Mouse (Mus musculus) fibroblast of lung, adult 2 months (primary cell): ENCODE data around the gene Lfng.

Source experiments
- DNase-seq: peaks from one replicate; pipeline ENCODE4 v3.0.0-alpha.2; 2011; ENCODE audit warnings: low read depth

Lfng gene

DNA sequence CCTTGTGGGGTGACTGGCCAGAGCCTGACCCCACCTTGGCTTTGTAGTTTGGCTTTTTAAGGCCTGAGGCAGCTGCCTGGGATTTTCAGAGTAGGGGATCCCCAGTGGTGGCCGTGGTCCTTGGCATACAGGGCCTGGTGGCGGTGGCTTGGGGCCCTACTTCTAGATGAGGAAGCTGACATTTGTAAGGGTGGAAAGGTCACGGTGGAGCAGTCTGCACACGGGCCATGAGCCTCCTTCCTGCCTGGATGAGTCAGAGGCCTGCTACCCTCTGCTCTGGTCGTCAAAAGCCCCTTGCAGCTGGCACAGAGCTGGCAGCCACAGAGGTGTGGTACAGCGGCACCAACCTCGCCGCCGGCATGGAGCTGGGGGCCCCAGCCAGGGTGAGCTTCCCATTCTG is 9.6 kb downstream of the Lfng start:
- DNase-seq = no peak

DNA sequence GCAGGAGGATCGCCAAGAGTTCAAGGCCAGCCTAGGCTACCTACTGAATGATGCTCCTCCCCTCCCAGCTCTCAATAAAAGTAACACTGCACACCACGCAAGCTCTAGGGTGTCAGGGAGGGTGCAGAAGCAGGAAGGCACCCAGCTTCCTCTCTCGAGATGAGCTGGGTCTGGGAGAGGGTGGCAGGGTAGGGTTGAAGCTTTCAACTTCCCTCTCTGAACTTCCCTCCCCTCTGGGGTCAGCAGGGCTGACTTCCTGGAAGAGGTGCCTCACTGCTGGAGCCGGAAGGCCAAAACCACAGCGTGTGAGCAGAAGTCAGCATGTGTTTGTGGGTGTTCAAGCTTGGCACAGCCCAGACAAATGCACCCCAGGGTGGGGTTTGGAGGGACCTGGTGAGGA is 10.6 kb downstream of the Lfng start:
- no peak for DNase-seq

DNA sequence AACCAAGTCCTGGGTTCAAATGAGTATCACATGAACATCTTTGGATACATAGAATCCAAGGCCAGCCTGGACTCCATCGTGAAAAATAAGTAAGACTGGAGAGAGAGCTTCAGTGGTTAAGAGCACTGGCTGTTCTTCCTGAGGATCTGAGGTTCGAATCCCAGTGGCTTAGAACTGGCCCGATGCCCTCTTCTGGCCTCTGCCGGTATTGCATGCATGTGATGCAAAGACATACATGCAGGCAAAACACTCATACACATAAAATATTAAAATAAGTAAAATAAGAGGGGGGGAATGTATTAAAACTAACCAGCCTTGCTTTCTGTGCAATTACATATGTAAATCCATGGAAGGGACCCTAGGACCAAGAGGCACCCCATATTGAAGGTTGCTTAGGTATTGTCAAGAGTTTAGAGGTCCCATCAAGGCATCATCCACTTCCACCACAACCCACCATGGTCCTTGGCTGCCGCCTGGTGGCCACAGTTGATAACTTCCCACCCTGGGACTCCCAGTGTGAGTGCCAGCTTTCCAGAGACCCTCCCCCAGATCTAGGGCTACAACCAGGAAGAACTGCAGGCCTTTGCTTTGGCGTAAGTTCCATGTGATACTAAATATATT is 12.1 kb downstream of the Lfng start:
- no peak for DNase-seq

DNA sequence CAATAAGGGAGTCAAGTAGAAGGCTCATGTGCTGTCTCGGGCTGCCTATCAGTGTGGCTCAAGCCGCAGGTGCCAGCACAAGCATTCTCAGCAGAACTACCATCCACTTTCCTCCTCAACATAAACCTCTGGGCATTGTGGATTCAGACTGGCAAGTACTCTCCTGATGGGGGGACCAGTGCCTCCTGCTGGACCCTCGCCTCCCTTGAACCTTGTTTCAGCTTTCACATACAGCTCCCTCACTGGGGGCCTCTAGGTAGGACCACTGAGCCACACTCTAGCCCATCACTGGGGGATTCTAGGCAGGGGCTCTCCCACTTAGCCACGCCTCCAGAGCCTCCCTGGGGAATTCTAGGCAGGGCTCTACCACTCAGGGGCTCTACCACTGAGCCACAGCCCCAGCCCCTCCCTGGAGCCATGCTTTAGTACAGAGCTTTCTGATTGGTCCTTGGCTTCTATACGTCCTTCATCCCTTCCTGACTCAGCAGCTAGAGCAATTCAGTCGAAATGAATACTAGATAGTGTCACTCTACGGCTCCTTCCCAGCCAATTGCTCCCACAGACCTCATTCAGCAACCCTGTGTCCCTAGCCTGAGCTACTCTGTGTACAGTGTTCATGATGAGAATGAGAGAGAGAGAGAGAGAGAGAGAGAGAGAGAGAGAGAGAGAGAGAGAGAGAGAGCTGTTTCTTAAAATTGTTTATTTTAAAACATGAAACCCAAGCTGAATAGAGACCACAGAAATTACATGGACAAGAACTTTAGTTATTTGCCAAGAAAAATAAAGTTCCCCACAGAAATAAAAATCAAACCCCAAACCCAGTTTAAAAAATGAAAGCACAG is 13.0 kb downstream of the Lfng start:
- DNase-seq = no peak

DNA sequence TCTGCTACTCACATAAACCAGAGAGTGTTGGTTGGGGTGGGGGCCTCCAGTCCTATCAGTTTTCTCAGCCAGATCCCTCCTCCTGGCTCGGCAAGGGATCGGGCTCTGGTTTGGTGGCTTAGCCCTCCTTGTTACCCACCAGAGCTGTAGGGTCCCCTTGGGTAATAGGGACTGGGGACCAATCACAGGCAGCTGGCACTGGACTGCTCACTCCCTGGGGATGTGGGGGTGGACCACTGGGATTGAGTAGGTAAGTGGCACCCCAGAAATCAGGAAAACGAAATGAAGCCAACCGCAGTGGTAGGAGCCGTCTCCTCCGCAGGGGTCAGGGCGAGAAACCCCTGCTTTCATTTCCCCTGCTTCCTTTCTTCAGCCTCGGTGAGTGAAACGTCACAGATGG is 14.0 kb downstream of the Lfng start:
- no peak for DNase-seq

DNA sequence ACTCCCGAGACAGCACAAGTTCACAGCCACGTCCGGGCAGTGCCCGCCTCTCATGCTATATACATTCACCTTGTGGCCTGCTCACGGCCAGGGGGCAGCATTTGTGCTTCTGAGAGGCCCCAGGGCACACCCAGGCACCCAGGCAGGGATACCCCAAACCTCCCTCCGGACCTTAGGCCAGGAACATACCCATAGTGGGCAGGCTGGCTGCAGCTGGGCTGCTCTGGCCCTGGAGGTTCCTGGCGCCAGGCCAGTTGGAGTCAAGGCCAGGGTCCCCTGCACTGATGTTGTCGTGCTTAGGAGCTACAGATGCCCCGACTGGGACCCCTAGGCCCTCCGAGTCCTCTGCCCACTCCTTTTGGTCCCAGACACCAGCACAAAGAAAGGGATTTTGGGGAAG is 14.4 kb downstream of the Lfng start:
- no peak for DNase-seq

DNA sequence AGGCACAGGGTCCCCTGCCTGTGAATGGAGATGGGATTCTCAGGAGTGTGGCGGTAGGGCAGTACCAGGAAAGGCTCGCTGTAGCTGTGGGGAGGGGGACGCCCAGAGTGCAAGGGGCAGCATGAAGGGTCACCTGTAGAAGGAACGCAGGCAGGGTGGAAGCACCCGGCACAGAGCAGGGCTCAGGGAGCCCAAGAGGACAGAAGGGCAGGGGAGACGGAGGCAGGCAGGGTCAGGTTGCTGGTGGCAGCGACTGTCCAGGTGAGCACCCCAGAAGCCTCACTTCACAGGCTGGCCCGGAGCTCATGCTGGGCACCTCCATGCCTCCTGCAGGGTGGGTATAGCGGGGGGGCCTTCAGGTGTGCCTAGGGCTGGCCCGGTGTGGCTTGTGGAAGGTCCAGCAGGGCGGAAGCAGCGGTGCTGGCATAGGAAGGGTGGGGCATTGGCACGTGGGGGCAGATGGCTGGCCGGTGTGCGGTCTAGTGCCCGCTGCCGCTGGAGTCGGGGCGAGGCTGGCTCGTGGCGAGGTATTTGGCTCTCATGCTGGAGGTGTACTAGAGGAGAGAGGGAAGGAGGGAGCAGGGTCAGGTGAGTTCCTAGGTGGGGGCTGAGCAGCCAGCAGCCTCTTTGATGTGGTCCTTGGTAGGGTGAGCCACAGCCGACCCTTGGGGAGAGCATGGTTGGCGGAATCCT is 16.0 kb downstream of the Lfng start:
- DNase-seq = no peak

DNA sequence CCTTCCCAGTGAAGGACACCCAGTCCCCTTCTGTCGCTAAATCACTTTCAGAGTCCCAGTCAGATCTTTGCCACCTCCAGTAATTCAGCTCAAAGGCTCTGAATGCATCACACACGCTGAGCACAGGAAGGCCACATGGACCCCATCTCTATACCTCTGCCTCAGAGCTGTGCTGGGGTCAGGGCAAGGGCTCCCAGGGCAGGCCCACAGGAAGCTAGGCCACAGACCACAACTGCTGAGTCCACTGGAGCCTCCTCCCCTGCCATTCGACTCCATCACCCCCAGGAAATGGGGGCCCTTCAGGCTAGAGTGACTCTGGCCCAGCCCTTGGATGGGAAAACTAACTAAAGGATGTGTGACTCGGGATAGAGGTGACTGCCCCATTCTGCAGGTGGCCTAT is 16.7 kb downstream of the Lfng start:
- DNase-seq = no peak

DNA sequence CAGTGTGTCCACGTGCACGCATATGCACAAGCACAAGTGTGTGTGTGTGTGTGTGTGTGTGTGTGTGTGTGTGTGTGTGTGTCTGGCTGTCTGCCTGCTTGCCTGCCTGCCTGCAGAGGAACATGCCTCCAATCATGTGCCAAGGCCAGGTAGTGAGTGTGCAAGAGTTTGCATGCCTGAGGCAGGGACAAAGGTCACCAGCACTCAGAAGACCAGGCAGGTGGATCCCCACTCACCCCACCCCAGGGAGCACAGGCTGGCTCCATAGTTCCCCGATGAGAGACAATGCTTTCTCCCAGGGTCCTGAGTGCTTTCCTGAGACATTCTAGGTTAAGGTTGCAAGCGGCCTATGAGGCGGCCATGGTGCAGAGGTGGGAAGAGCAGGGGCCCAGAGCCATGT is 17.1 kb downstream of the Lfng start:
- DNase-seq = no peak

DNA sequence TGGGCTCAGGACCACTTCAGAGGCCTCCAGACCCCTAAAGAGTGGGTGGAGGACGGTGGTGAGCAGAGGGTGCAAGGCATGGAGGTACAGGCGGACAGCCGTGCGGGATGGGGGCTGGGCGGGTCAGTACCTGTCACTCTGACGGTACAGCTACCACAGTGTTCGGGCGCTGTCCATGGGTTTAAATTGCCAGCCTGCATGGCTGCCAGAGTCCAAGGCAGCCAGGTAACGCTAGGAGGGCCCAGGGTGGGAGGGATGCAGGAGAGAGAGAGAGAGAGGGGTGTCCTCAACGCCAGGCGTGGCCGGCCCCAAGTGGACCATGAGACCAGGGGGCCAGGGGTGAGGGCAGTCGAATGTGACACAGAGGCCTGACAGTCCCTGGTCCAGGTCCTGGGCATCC is 17.8 kb downstream of the Lfng start:
- DNase-seq = no peak

DNA sequence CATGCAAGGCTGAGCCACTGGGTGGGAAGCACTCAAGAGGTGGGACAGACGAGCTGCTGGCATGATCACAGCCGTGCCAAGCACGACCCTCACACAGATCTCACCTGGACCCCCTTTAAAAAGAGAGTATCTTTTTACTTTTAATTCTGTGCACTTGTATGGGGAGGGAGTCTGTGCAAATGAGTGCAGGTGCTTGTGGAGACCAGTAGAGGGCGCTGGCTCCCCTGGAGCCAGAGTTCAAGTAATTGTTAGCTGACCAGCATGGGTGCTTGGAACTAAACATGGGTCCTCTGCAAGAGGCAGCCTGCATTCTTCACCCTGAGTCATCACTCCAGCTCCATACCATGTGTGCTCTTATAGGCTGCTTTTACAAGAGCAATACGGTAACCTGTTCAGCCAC is 20.5 kb downstream of the Lfng start:
- no peak for DNase-seq

DNA sequence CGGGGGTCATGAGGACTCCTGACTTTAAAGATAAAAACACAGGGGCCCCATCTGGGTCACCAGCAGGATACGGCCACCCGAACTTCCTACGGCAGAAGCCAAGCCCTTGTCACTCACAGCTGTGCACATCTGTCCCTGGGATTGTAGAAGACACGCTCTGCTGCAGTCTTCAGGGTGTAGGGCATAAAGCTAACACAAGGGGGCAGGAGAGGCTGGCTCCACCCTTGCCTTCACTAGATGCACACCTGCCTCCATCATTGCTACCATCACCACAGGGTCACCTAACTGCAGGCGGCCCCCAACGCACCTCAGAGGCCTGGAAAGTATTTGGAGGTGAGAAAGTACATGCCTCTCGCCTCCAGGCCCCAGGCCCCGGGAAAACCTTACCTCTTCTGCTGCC is 21.9 kb downstream of the Lfng start:
- no peak for DNase-seq

DNA sequence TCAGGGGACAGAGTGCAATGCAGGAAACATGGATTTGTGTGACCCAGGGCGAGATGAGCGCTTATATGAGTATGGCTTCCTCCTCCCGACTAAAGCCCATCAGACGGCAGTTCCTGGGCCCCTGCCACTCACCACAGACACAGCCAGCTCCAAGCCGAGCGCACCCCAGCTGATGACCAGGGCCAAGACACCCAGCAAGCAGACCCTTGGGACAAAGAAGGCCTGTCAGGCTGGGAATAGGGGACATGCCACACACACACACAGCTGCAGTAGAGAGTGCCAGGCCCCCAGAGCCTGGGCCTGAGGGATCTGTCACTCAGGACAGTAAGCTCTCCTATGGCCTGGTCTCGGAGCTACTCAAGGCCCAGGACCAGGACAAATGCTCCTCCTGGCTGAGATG is 26.3 kb downstream of the Lfng start:
- no peak for DNase-seq

DNA sequence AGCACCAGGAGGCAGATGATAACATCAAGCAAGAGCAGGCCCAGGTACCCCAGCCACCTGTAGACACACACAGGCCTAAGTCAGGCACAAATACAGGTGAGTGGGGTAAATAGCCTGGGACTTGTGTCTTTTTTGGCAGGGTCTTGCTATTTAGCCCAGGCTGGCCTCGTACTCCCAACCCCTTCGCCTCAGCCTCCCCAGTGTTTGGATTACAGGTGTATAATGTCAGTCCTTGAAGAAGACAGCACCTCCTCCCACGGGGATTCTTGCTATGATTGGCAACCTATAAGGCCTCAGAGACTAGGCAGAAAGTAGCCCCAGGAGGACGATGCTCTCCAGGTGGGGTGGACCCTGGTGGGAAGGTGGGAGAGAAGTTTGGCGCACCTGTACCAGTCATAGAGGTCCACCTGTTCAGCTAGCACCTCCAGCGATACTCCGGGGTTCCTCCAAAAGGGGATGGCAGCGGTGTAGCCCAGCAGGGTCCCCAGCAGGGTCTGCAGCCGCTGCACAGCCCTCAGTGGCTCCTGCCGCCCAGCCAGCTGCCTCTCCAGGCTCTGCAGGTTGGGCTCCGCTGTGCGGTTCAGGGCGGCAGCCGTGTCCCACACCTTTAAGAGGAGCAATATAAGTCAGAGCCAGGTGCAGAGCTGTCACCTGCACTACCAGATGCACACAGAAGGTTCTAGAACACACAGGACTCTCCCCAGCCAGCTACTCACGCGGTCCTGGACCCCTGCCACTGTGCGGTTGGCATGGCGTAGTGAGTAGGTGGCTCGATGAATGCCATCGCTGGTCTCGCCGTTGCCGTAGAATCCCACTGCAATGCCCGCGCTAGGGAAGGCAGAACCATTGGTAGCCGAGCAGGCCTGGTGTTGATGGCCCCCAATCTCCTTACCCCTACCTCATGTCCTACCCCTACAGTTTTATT is 27.9 kb downstream of the Lfng start:
- no peak for DNase-seq

DNA sequence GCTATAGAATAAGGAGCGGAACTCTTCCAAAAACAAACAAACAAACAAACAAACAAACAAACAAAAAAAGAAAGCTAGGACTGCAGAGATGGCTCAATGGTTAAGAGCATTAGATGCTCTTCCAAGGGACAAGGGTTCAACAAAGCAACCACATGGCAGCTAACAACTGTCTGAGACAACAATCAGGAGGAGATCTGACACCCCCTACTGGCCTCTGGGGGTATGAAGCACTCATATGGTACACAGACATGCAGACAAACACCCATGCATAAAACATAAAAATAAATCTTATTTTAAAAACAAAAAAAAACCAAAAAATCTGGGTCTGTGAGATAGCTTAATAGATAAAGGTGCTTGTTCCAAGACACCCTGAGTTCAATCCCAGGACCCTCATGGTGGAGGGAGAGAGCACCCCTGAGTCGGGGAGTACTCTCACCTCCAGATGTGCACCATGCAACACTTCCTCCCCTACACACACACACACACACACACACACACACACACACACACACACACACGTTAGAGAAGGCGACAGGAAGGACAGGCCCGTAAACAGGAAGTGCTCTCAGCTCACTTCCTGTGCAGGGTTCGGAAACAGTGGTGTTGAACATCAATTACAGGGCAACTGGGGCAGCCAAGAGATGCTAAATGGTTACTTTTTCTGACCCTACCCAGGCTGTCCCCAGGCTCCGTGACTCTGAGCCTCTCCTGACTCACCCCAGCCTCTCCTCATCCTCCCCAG is 29.4 kb downstream of the Lfng start:
- DNase-seq = no peak

DNA sequence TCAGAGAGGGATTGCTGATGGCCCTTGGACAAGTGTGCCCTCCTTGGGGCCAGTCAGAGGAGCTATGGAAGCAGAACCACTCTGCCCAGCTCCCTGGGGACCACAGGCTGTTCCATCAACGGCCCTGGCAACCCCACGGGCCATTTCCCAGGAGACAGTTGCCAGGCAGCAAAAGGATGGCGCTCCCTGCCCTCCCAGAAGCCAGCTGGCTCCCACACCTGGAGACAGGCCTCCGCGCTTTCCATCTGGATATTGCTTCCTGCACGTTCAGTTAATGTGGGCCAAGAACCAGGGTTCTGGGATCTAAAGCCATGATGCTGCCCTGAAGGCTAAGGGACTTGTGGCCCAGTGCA is 29.9 kb downstream of the Lfng start:
- DNase-seq = no peak

DNA sequence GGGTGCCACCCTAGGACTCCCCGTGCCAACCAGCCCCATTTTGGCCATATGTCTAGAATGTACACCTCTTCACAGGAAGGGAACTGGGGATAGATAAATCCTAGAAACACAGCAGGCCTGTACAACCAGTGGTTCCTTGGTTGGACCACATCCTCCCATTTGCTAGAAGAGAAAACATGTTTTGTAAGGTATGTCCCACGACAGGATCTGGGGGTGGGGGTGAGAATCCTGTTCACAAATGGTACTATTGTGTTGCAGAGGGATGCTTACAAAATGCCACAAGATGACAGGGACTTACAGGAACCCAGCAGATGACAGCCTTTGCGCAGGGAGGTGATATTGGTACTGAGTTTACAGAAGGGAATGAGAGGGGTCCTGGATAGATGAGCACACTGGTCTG is 30.9 kb downstream of the Lfng start:
- DNase-seq = no peak

DNA sequence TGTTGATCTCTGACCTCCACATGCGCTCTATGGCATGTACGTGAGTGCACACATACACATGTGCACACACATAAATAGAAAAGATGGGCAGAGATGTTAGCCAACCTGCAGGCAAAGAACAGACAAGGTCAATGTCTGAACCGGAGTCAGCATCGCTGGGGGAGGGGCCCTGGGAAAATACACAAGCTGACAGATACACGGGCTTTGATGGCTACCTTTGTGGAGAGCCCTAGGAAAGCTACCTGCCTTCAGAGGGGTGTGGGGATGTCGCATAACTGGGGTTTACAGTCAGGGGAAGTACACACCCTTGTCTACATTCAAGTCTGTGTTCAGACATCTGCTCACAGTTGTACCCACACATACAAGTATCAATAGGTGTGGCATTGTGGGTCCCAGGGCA is 31.4 kb downstream of the Lfng start:
- no peak for DNase-seq

DNA sequence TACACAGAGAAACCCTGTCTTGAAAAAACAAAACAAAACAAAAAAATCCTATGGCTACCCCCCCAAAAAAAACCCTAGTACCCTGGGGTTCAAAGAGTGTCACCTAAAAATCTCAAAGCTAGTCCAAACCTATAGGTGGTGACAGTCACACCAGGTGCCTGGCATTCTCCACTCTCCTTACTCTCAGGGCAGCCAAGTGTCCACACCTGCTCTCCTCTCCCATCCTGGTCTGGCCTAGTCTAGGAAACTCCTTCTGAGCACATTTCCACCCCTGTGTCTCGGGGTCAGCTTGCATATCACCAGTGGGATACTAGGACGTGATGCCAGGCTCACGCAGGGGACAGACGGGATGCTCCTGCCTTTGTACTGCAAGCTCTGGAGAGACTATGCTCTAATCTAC is 32.2 kb downstream of the Lfng start:
- DNase-seq = no peak

DNA sequence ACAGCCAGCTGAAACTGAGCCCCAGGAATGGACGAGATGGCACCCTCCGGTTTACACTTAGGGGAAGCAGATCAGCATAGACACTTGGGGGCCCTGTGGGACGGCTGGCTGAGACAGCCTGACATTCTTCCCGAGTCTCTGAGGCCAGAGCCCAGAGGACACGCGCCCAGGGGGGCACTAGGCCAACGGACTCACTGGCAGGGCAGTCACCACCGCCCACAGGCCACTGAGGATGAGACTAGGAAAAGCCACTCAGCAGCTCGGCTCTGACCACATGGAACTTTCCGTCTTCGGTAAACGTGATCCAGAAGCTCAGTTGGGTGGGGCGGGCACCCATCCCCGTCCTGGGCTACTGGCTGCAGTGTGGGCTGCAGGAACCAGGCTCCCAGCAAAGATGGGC is 32.8 kb downstream of the Lfng start:
- DNase-seq = no peak

DNA sequence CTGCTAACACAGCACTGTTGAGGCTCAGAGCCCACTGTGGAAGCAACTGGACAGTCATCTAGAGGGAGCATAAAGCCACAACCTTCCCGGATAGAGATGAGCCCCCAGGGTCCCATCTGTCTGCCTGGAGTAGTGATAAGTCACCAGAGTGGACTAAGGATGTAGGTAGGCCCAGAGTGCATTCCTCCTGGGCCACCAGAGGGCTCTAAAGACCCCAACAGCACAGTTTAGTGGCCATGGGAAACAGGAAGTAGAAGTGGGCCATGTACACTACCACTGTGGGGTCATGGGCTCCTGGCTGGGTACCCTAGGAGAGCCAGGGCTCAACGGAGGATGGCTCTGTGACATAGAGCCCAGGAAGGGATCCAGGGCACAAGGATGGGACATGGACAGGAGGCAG is 33.7 kb downstream of the Lfng start:
- no peak for DNase-seq
